Mouse (Mus musculus) 3T3-L1 (cell line): ENCODE results near the gene Ccdc194.

ENCODE experiments used
- DNase-seq: peaks from one replicate; pipeline ENCODE4 v3.0.0-alpha.2; 2015; ENCODE audit warnings: low read depth, low spot score

Gene Ccdc194

GRCm38 (mm10) chr8:71511644-71512043 is 13.9 kb downstream of the Ccdc194 start, which contains the start of gene Plvap:
Gene Plvap, minus strand, starts transcription at chr8:71511752.
- DNase-seq = no peak

GRCm38 (mm10) chr8:71509316-71509715 is 16.2 kb downstream of the Ccdc194 start:
- peak; percentile 89 for DNase-seq

GRCm38 (mm10) chr8:71507589-71508104 is 17.9 kb downstream of the Ccdc194 start:
- no peak for DNase-seq

- DNase-seq = peak; percentile 76
Observed at GRCm38 (mm10) chr8:71505979-71506378, 19.5 kb downstream of the Ccdc194 start.

- peak; percentile 84 for DNase-seq
Observed at GRCm38 (mm10) chr8:71505326-71505725, 20.2 kb downstream of the Ccdc194 start.

- DNase-seq = no peak
Observed at GRCm38 (mm10) chr8:71504349-71504748, 21.2 kb downstream of the Ccdc194 start.

- DNase-seq = no peak
Observed at GRCm38 (mm10) chr8:71498816-71499690, 26.5 kb downstream of the Ccdc194 start.

GRCm38 (mm10) chr8:71497881-71498501 is 27.5 kb downstream of the Ccdc194 start:
- no peak for DNase-seq

GRCm38 (mm10) chr8:71497077-71497645 is 28.4 kb downstream of the Ccdc194 start:
- no peak for DNase-seq

GRCm38 (mm10) chr8:71496481-71496880 is 29.0 kb downstream of the Ccdc194 start:
- DNase-seq = peak; percentile 93

GRCm38 (mm10) chr8:71495811-71496210 is 29.7 kb downstream of the Ccdc194 start:
- DNase-seq = peak; percentile 57

GRCm38 (mm10) chr8:71495039-71495438 is 30.5 kb downstream of the Ccdc194 start:
- DNase-seq = peak; percentile 94

- peak; percentile 97 for DNase-seq
Observed at GRCm38 (mm10) chr8:71488454-71488853, 37.1 kb downstream of the Ccdc194 start.

GRCm38 (mm10) chr8:71487691-71488445 is 37.6 kb downstream of the Ccdc194 start, which contains the start of gene Gtpbp3:
Gene Gtpbp3, plus strand, starts transcription at chr8:71488103.
- DNase-seq = peak; percentile 86

GRCm38 (mm10) chr8:71486136-71486529 is 39.4 kb downstream of the Ccdc194 start:
- DNase-seq = no peak

- DNase-seq = peak; percentile 90
Observed at GRCm38 (mm10) chr8:71485142-71486135, 40.1 kb downstream of the Ccdc194 start, which contains the start of gene Ano8. Gene Ano8, minus strand, starts transcription at chr8:71485963.

- no peak for DNase-seq
Observed at GRCm38 (mm10) chr8:71484736-71485135, 40.8 kb downstream of the Ccdc194 start.

- peak; percentile 60 for DNase-seq
Observed at GRCm38 (mm10) chr8:71483932-71484331, 41.6 kb downstream of the Ccdc194 start.

- DNase-seq = no peak
Observed at GRCm38 (mm10) chr8:71478943-71479342, 46.6 kb downstream of the Ccdc194 start.
